Mouse (Mus musculus): ENCODE data around the gene Gm8947.

DNA sequence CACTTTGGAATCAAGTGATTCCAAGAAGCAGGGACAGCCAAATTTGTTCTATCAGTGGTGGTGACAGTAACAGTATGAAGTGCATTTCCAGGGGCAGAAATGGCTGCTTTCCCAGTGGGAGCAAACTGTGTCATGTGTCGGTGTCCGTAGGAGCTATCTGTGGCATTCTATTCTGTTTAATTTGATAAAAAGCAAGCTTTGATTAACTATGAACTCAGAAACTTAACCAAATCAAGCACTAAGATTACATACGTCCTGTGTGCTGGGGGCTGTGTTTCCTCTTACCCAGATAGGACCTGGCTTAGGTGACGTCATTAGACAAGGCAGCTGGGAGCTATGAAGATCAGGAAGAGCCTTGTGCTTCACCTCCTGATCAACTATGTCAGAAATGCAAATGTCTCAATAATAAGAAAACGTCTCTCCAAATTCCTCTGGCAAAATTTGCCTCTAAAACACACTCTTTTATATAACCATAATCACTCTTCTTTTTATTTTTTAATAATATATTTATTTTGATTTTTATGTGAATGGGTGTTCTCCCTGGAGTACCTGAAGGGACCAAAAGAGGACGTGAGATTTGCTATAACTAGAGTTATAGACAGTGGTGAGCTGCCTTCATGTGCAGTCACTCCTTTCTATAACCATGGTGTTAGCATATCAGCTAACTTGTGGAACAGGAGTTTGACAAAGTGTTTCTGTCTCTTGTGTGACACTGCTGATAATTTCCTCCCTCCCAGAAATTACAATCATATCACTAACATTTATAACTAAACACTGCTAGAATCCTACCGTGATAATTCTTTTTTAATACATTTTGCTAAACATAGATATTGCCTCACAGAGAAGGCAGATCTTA, 35.2 kb upstream of the Gm8947 start:
- TF ChIP-seq CTCF (IDR thresholded peaks at IDR 0.05; ENCODE audit: low read depth) = no peak
- peak; percentile 19; the same call in 1 of the 2 replicates for TF ChIP-seq EP300 (IDR thresholded peaks at IDR 0.05; ENCODE audit: low read depth)
